Mouse (Mus musculus) embryonic facial prominence, embryonic 13.5 days (tissue): ENCODE data around the gene Litaf. TPM values are rescaled to one million over a fixed set of nuclear protein-coding genes. Genes with fewer than 3 reads are reported as not detected.

Experiments
- ATAC-seq: fragments of 200-750 bp; cut with Nextera tagmentation; 2 replicates; pipeline ENCODE4 v1.8.0; 2017; ENCODE audit warnings: low read depth; ENCODE audit not compliant: insufficient number of reproducible peaks, insufficient read depth, low FRiP score, low TSS enrichment
- H3K27ac ChIP-seq: fragments of 300-500 bp; sonication (generic); 2 replicates; pipeline ENCODE4 v1.5.1; 2015; ENCODE audit warnings: moderate library complexity, mild to moderate bottlenecking, inconsistent platforms
- H3K27me3 ChIP-seq: fragments of 300-500 bp; sonication (generic); 2 replicates; pipeline ENCODE4 v1.6.1; 2015; ENCODE audit warnings: mild to moderate bottlenecking, inconsistent platforms
- H3K36me3 ChIP-seq: fragments of 300-500 bp; sonication (generic); 2 replicates; pipeline ENCODE4 v1.6.1; 2015; ENCODE audit warnings: mild to moderate bottlenecking, inconsistent platforms
- H3K4me1 ChIP-seq: fragments of 300-500 bp; sonication (generic); 2 replicates; pipeline ENCODE4 v1.6.1; 2015; ENCODE audit warnings: inconsistent platforms
- H3K4me2 ChIP-seq: fragments of 300-500 bp; sonication (generic); 2 replicates; pipeline ENCODE4 v1.6.1; 2015; ENCODE audit warnings: moderate library complexity, mild to moderate bottlenecking, inconsistent platforms
- H3K4me3 ChIP-seq: fragments of 300-500 bp; sonication (generic); 2 replicates; pipeline ENCODE4 v1.5.1; 2015; ENCODE audit warnings: mild to moderate bottlenecking, inconsistent platforms
- H3K9ac ChIP-seq: fragments of 300-500 bp; sonication (generic); 2 replicates; pipeline ENCODE4 v1.6.1; 2015; ENCODE audit warnings: mild to moderate bottlenecking, inconsistent platforms
- H3K9me3 ChIP-seq: fragments of 300-500 bp; sonication (generic); 2 replicates; pipeline ENCODE4 v1.6.1; 2016; ENCODE audit warnings: inconsistent platforms
- WGBS: fragments of 180-500 bp; shearing (Covaris S2); methylation state at CpG from one replicate; pipeline ENCODE4 v1.1.7; 2015; ENCODE audit warnings: mixed read lengths; 5-methylcytosine and 5-hydroxymethylcytosine counted together
- polyA plus RNA-seq: library from polyadenylated mRNA; unstranded; fragments of >200 nt; fragmentation: Nextera tagmentation; extraction: Ambion mirVana; gene quantifications from 2 replicates; pipeline ENCODE4 v1.2.1, GENCODE M21; 2015

Gene Litaf
- polyA plus RNA-seq, 1 experiment from 2014 or later = 111 TPM

DNA sequence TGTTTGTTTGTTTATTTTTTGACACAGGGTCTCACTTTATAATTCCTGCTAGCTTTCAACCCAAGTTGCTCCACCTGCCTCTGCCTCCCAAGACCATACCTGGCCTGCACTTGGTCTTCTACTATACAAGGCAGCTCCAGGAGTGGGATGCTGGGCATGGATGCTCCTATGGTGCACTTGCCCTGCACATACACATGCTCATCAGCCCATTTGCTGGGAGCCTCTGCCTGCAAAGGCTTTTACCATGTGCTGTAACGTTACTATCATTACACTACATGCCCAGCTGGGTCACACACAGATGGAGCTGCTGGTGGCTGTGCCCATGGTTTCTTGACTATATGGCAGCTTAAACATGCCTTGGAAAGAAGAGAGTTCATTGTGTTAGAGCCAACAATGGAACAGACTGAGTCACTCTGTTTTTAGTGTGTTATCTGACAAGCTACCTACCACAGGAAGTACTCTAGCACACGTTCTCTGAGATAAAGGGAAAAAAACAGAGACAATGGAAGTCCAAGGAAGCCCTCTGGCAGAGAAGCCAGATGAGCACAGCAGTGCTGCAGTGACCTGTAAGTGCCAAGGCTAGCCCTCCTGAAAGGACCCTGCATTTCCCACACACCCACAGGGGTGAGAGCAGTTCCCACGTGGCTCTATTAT lies 12.4 kb upstream of the Litaf start:
- Histone ChIP-seq H3K9ac (no peak overlapping the region), H3K4me2 (no peak overlapping the region), H3K9me3 (no peaks in the 10 kb centered on the region), H3K36me3 (peaks cover 92% of the 10 kb centered on the region), H3K4me1 (no peaks in the 10 kb centered on the region), H3K4me3 (no peak overlapping the region), H3K27me3 (no peaks in the 10 kb centered on the region), H3K27ac (no peak overlapping the region)
- ATAC-seq = no peak
- 81% methylated on average over 3 of the region's 3 CpGs for WGBS

DNA sequence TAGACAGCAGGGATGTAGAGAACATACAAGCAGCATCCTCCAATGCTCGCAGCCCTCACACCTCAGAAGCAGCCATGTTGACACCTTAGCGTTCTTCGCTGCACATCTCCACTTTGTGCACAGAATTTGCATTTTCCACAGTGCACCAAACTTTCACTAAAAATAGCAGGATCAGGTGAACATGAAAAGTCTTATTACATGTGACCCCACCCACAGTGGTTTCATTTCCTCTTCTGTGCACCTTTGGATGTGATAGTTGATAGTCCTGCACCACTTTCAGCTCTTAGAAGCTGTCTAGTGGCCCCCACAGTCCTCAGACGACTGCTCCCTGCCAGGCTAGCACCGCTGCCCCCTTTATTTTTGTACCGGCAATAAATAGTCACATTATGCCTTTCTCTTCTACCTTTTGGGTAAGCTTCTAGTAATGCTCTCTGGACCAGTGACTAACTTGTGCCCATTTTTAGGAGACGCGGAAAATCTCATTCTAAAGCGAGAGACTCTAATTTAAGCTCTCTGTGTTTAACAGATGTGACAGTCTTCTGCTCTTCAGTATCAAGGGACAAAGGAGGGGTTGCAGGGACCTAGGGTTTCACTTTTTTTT lies 11.7 kb upstream of the Litaf start:
- WGBS = 89% methylated on average over 9 of the region's 9 CpGs
- Histone ChIP-seq H3K27ac (no peak overlapping the region), H3K27me3 (no peaks in the 10 kb centered on the region), H3K9ac (no peak overlapping the region), H3K9me3 (no peaks in the 10 kb centered on the region), H3K4me2 (no peak overlapping the region), H3K4me3 (no peak overlapping the region), H3K36me3 (peaks cover 92% of the 10 kb centered on the region), H3K4me1 (0 out of 2 replicates have a peak, but pooled peaks cover 6% of the 10 kb centered on the region)
- ATAC-seq = no peak

DNA sequence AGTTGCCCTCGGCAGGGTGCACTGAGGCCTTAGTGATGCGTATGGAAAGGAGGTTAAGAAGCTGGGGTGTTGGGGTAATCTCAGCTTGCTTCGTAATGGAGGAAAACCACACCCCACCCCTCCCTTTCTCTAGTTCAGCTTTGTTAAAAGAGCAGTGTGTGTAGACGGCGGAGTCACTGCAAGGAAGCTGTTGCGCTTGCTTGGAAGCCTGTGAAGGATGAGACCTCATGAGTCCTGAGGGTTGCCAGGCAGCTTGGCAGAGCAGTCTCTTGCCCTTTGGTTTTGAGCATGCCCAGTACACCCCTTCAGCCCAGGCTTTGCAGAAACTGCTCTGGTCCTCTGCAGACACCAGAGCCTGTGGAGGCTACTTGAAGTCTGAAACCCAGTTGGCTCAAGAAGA lies 7.1 kb upstream of the Litaf start:
- Histone ChIP-seq H3K4me1 (peaks cover 34% of the 10 kb centered on the region), H3K4me3 (no peak overlapping the region), H3K27me3 (no peaks in the 10 kb centered on the region), H3K4me2 (no peak overlapping the region), H3K36me3 (peaks cover 76% of the 10 kb centered on the region), H3K9ac (no peak overlapping the region), H3K9me3 (no peaks in the 10 kb centered on the region), H3K27ac (no peak overlapping the region)
- 78% methylated on average over 6 of the region's 6 CpGs for whole genome bisulfite sequencing
- no peak for ATAC-seq

DNA sequence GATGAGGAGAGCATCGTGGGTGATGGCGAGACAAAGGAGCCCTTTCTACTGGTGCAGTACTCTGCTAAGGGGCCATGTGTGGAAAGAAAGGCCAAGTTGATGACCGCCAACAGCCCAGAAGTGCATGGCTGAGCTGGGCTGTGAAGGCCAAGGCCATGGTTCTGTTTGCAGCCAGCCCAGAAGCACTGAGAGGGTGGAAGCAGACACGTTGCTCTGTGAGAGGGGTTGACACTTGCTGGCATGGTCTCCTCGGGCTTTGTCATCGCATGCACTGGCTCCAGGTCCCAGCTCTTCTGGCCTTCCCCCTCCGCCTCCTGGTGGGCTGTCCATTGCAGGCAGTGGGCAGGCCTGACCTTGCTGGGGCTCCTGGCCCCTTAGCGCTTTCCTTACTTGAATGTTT lies 6.5 kb upstream of the Litaf start:
- 89% methylated on average over 8 of the region's 8 CpGs for WGBS
- Histone ChIP-seq H3K4me3 (no peak overlapping the region), H3K27me3 (no peaks in the 10 kb centered on the region), H3K36me3 (peaks cover 72% of the 10 kb centered on the region), H3K27ac (no peak overlapping the region), H3K4me2 (no peak overlapping the region), H3K9ac (no peak overlapping the region), H3K4me1 (peaks cover 40% of the 10 kb centered on the region), H3K9me3 (no peaks in the 10 kb centered on the region)
- ATAC-seq = no peak

DNA sequence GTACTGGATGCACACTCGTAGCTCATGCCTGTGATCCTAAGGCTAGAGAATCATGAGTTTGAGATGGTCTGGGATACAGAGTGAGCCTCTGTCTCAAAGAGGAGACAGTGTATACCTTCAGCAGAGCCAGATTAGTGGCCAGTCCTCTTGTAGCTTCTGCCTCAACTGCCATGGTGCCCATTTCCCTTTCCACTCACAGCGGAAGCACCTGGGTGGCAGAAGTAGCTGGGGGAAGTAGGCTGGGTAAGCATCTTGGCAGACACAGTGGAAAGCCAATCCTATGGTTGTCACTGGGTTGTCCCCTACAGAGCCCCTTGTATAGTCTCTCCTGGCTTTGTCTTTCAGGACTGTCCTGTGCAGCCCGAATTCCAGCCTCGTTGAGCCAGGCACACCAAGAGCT lies 5.9 kb upstream of the Litaf start:
- ATAC-seq = no peak
- Histone ChIP-seq H3K27ac (no peak overlapping the region), H3K4me2 (no peak overlapping the region), H3K4me3 (no peak overlapping the region), H3K9me3 (no peaks in the 10 kb centered on the region), H3K36me3 (peaks cover 71% of the 10 kb centered on the region), H3K27me3 (no peaks in the 10 kb centered on the region), H3K4me1 (peaks cover 43% of the 10 kb centered on the region), H3K9ac (no peak overlapping the region)
- 95% methylated on average over 4 of the region's 4 CpGs for WGBS

DNA sequence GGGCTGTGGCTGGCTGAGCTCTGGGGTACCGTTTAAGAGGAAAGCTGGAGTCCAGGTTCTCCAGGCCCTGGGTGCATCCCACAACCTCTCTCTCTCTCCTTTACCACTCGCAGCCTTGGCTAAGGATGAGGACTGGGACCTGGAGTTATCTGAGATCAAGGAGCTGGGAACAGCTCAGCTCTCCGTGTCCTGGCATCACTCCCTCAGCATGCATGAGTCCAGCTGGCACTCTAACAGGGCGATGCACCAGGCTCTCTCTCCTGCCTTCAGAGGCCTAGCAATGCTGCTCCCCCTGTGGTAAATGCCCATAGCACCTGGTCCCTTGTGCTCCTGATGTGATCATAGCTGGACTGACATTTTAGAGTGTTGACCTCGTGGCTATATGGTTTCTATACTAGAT lies 5.2 kb upstream of the Litaf start:
- no peak for ATAC-seq
- Histone ChIP-seq H3K4me2 (no peak overlapping the region), H3K27ac (no peak overlapping the region), H3K9ac (no peak overlapping the region), H3K9me3 (no peaks in the 10 kb centered on the region), H3K27me3 (no peaks in the 10 kb centered on the region), H3K4me1 (peaks cover 43% of the 10 kb centered on the region), H3K4me3 (no peak overlapping the region), H3K36me3 (peaks cover 64% of the 10 kb centered on the region)
- WGBS = 88% methylated on average over 5 of the region's 5 CpGs

DNA sequence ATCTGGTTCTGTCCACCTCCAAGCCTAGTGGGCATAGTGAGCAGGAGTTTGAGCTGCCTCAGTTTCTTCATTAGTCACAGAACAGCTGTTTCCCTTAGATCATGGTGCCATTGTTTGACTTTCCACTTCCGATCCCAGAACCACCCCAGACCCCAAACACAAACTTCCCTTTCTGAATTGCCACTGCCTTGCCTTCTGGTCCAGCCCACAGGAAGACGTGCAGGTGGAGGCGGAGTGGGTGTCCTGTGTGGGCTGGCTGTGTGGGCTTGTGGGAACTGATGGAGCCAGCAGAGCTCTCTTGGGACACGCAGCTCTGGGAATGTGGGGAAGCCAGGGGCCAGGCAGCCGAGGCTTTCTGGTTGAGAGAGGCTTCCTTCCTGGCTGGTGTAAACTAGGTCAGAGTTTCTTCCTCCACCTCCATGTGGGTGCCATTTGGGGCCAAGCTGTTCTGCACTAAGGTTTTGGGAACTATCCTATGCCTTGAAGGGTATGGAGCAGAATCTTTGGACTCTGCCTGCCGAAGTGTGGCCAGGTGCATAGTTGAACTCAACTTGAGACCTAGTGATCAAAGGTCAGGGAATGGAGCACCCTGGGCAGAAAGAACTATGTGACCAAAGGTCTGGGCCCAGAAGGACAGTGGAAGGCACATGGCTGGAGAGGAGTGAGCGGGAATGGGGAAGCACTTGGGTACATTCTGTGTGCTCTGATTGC lies 3.9 kb upstream of the Litaf start:
- 72% methylated on average over 7 of the region's 7 CpGs for WGBS
- peaks cover 54% of the 10 kb centered on the region for H3K4me1 ChIP-seq
- H3K9ac ChIP-seq = no peak overlapping the region
- peaks cover 51% of the 10 kb centered on the region for H3K36me3 ChIP-seq
- no peaks in the 10 kb centered on the region for H3K27me3 ChIP-seq
- H3K9me3 ChIP-seq = no peaks in the 10 kb centered on the region
- no peak for ATAC-seq
- no peak overlapping the region for H3K4me3 ChIP-seq
- H3K4me2 ChIP-seq = 0 out of 2 replicates have a peak overlapping the region, but pooled peaks have one; percentile 1
- H3K27ac ChIP-seq = 0 out of 2 replicates have a peak overlapping the region, but pooled peaks have one; percentile 36

DNA sequence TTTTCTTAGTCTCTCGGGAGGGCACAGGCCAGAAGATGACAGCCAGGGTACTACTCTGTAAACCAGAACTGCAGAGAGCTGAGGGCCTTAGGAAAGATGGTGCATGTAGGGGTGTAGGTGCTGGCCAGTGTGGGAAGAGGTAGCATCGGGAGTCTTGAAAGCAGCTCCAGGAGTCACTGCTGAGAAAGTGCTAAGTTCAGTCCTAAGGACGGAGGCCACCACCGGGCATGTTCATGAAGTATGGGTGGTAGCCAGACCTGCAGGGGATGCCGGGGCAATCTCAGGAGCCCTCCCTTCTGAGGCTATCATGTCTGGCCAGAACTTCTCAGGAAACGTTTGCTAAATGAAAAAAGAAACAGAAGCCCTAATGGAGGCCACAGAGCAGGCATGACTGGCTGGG lies 3.3 kb upstream of the Litaf start:
- WGBS = 72% methylated on average over 6 of the region's 6 CpGs
- H3K27me3 ChIP-seq = no peaks in the 10 kb centered on the region
- H3K4me2 ChIP-seq = peak overlapping the region; percentile 75; the same call in 1 of the 2 replicates
- H3K36me3 ChIP-seq = peaks cover 45% of the 10 kb centered on the region
- ATAC-seq = no peak
- H3K9ac ChIP-seq = no peak overlapping the region
- H3K4me1 ChIP-seq = peaks cover 58% of the 10 kb centered on the region
- no peaks in the 10 kb centered on the region for H3K9me3 ChIP-seq
- H3K4me3 ChIP-seq = 0 out of 2 replicates have a peak overlapping the region, but pooled peaks have one; percentile 87
- 0 out of 2 replicates have a peak overlapping the region, but pooled peaks have one; percentile 36 for H3K27ac ChIP-seq

DNA sequence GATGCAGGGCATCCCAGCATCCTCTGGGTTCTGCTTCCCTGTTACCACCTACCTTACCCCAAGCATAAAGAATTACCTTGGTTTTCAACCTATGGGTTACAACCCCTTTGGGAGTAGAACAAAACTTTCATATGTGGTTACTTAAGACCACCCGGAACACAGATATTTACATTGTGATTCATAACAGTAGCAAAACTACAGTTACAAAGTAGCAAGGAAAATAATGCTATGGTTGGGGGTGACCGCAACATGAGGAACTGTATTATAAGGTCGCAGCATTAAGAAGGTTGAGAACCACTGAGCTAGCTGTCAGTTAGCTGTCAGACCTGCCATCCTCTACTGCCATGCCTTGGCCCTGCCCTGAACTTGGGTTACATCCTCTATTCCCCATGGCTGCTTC lies 2.7 kb upstream of the Litaf start:
- Histone ChIP-seq H3K4me3 (0 out of 2 replicates have a peak overlapping the region, but pooled peaks have one; percentile 87), H3K4me2 (peak overlapping the region; percentile 75), H3K27ac (no peak overlapping the region), H3K27me3 (no peaks in the 10 kb centered on the region), H3K9me3 (no peaks in the 10 kb centered on the region), H3K36me3 (peaks cover 39% of the 10 kb centered on the region), H3K4me1 (peaks cover 63% of the 10 kb centered on the region), H3K9ac (0 out of 2 replicates have a peak overlapping the region, but pooled peaks have one; percentile 97)
- no peak for ATAC-seq
- WGBS = 87% methylated on average over 3 of the region's 3 CpGs

DNA sequence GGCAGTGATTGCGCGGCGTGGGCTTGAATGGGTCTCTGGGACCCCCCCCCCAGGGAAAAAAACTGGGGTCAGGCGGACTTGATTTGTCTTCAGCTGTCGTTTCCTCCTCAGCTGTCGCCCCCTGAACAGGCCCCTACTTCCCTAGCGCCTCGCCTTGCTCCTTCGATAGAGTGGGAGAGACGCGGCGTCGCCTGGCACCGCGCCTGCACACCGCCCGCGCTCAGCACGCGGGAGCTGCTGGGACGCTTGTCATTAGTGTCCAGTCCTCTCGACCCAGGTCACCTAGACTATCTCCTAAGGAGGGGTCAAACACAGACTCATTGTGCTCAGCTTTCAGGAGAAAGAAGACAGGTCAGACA lies 855 bp upstream of the Litaf start:
- Histone ChIP-seq H3K9ac (peak overlapping the region; percentile 97), H3K4me3 (peak overlapping the region; percentile 87), H3K36me3 (peaks cover 20% of the 10 kb centered on the region), H3K27me3 (no peaks in the 10 kb centered on the region), H3K9me3 (no peaks in the 10 kb centered on the region), H3K27ac (peak overlapping the region; percentile 94), H3K4me2 (peak overlapping the region; percentile 75), H3K4me1 (peaks cover 65% of the 10 kb centered on the region)
- ATAC-seq = no peak; the same call in 1 of the 2 replicates
- WGBS = under 1% methylated on average over 22 of the region's 22 CpGs

DNA sequence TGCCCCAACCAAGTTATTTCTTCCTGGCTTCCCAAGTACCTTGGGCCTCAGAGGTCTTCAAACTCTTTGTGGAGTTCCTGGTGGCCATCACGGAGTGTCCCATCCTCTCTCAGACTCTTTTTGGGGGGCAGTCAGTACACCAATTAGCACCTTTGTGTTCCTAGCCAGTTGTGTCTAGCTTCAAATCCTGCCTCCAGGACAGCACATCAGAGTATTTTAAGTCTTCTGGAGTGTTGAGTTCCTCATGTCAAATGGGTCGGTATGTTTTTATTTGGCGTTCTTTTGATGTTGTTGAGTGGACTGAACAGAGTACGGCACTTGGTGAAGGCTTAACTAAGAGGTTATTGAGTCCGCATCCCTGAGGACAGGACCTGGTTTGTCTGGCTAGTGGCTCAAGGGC lies 526 bp downstream of the Litaf start:
- H3K27me3 ChIP-seq = no peaks in the 10 kb centered on the region
- WGBS = 55% methylated on average over 5 of the region's 5 CpGs
- peak overlapping the region; percentile 97 for H3K9ac ChIP-seq
- H3K4me2 ChIP-seq = peak overlapping the region; percentile 75
- H3K9me3 ChIP-seq = no peaks in the 10 kb centered on the region
- 0 out of 2 replicates have a peak, but pooled peaks cover 8% of the 10 kb centered on the region for H3K36me3 ChIP-seq
- peak overlapping the region; percentile 87 for H3K4me3 ChIP-seq
- ATAC-seq = no peak
- H3K27ac ChIP-seq = peak overlapping the region; percentile 60
- H3K4me1 ChIP-seq = peaks cover 65% of the 10 kb centered on the region
